Mouse (Mus musculus): ENCODE measurements around the gene Dnaaf2. TPM values are rescaled to one million over a fixed set of nuclear protein-coding genes. Genes with fewer than 3 reads are reported as not detected.
"Not testable (repeated sequence)": the region's sequence is repeated elsewhere in the genome, so short reads cannot be mapped to it uniquely, and the experiment has no call there.

The Dnaaf2 gene
- polyA plus RNA-seq, 1 experiment from 2014 or later, result 11.3 TPM

DNA sequence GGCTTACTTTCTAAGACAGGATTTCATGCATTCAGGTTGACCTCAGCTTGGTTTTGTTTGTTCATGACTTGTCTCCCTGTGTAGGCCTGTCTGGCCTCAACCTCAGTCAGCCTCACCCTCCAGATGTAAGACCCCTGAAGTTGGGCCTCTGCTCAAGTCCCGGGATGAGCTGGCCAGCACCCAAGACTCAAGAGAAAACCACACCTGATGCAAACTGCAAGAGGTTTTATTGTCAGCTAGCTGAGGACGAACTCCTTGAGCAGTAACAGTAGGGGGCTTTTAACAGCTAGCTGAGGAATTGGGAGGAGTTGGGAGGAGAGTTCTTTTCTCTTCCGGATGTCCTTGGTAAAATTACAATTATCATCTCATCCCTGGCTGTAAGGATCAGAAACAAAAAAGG lies 20.7 kb downstream of the Dnaaf2 start:
- no peak for ATAC-seq (ENCODE audit: insufficient read depth)
- Histone ChIP-seq H3K9ac (no peak overlapping the region), H3K4me2 (no peak overlapping the region), H3K27me3 (ENCODE audit: insufficient read depth, low read length) (no peaks in the 10 kb centered on the region), H3K27ac (ENCODE audit: low read depth) (no peak overlapping the region), H3K4me1 (ENCODE audit: insufficient read depth) (no peaks in the 10 kb centered on the region), H3K9me3 (ENCODE audit: low read depth, low read length) (no peaks in the 10 kb centered on the region), H3K36me3 (ENCODE audit: insufficient read depth) (peaks cover 40% of the 10 kb centered on the region), H3K4me3 (ENCODE audit: low read depth, low read length) (no peak overlapping the region)
- no peak for TF ChIP-seq CTCF (IDR thresholded peaks at IDR 0.05; ENCODE audit: low read depth)
- WGBS, result 84% methylated on average over 3 of the region's 3 CpGs
- no peak for DNase-seq

DNA sequence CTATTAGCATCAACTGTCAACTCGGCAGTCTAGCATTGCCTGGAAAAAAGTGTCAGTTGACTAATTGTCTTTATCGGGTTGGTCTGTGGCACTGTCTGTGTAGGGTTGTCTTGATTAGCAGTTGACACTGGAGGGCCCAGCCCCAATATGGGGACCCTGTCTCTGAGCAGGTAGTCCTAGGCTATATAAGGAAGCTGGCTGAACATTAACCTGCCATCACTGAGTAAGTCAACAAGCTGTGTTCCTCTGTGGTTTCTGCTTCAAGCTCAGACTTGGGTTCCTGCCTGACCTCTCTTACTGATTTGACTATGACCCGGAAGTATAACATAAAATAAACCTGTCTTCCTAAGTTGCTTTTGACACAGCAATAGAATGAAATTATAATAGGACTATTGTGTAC lies 22.3 kb downstream of the Dnaaf2 start:
- peaks cover 42% of the 10 kb centered on the region for H3K36me3 ChIP-seq (ENCODE audit: insufficient read depth)
- 84% methylated on average over 3 of the region's 3 CpGs for WGBS

GRCm38 (mm10) chr12:69171307-69171706 lies 26.9 kb downstream of the Dnaaf2 start:
- H3K27me3 ChIP-seq (ENCODE audit: insufficient read depth, low read length), result no peaks in the 10 kb centered on the region
- TF ChIP-seq CTCF (IDR thresholded peaks at IDR 0.05; ENCODE audit: low read depth), result no peak
- WGBS, result 89% methylated on average over 2 of the region's 2 CpGs
- H3K9me3 ChIP-seq (ENCODE audit: low read depth, low read length), result no peaks in the 10 kb centered on the region
- no peak overlapping the region for H3K27ac ChIP-seq (ENCODE audit: low read depth)
- ATAC-seq (ENCODE audit: insufficient read depth), result no peak
- H3K4me2 ChIP-seq, result no peak overlapping the region
- no peak for DNase-seq
- no peak overlapping the region for H3K9ac ChIP-seq
- peaks cover 30% of the 10 kb centered on the region for H3K36me3 ChIP-seq (ENCODE audit: insufficient read depth)
- H3K4me3 ChIP-seq (ENCODE audit: low read depth, low read length), result no peak overlapping the region
- H3K4me1 ChIP-seq (ENCODE audit: insufficient read depth), result peaks cover 5% of the 10 kb centered on the region

More for the DNA sequence above, 22.3 kb downstream of the Dnaaf2 start:
- ATAC-seq (ENCODE audit: insufficient read depth) (no peak), DNase-seq (no peak)
- H3K4me2 ChIP-seq, result no peak overlapping the region
- H3K9me3 ChIP-seq (ENCODE audit: low read depth, low read length), result no peaks in the 10 kb centered on the region
- H3K4me1 ChIP-seq (ENCODE audit: insufficient read depth), result no peaks in the 10 kb centered on the region
- TF ChIP-seq CTCF (IDR thresholded peaks at IDR 0.05; ENCODE audit: low read depth), result no peak
- no peaks in the 10 kb centered on the region for H3K27me3 ChIP-seq (ENCODE audit: insufficient read depth, low read length)
- H3K4me3 ChIP-seq (ENCODE audit: low read depth, low read length), result no peak overlapping the region
- H3K27ac ChIP-seq (ENCODE audit: low read depth), result no peak overlapping the region
- no peak overlapping the region for H3K9ac ChIP-seq

GRCm38 (mm10) chr12:69168461-69169106 lies 29.6 kb downstream of the Dnaaf2 start, which contains the start of gene Lrr1:
Gene Lrr1, plus strand, starts transcription at chr12:69168814.
- H3K4me3 ChIP-seq (ENCODE audit: low read depth, low read length), result peak within 1 kb of the TSS; percentile 81
- peak within 1 kb of the TSS; percentile 65 for H3K27ac ChIP-seq (ENCODE audit: low read depth)
- WGBS, result under 1% methylated on average over 40 of the region's 40 CpGs
- H3K27me3 ChIP-seq (ENCODE audit: insufficient read depth, low read length), result no peaks in the 10 kb centered on the region
- no peak for TF ChIP-seq CTCF (IDR thresholded peaks at IDR 0.05; ENCODE audit: low read depth)
- peak; percentile 91 for DNase-seq
- peak within 1 kb of the TSS; percentile 71 for H3K9ac ChIP-seq
- H3K4me2 ChIP-seq, result peak within 1 kb of the TSS; percentile 86
- peak; percentile 96 for ATAC-seq (ENCODE audit: insufficient read depth)
- peaks cover 10% of the 10 kb centered on the region for H3K36me3 ChIP-seq (ENCODE audit: insufficient read depth)
- H3K9me3 ChIP-seq (ENCODE audit: low read depth, low read length), result no peaks in the 10 kb centered on the region
- peaks cover 5% of the 10 kb centered on the region for H3K4me1 ChIP-seq (ENCODE audit: insufficient read depth)

GRCm38 (mm10) chr12:69167656-69168460 lies 30.4 kb downstream of the Dnaaf2 start:
- Histone ChIP-seq H3K27me3 (ENCODE audit: insufficient read depth, low read length) (no peaks in the 10 kb centered on the region), H3K4me3 (ENCODE audit: low read depth, low read length) (peak overlapping the region; percentile 81), H3K9ac (peak overlapping the region; percentile 71), H3K36me3 (ENCODE audit: insufficient read depth) (peaks cover 10% of the 10 kb centered on the region), H3K9me3 (ENCODE audit: low read depth, low read length) (no peaks in the 10 kb centered on the region), H3K4me2 (peak overlapping the region; percentile 86), H3K4me1 (ENCODE audit: insufficient read depth) (peaks cover 5% of the 10 kb centered on the region), H3K27ac (ENCODE audit: low read depth) (no peak overlapping the region; the same call in 1 of the 2 replicates)
- ATAC-seq (ENCODE audit: insufficient read depth) (peak; percentile 57), DNase-seq (no peak)
- no peak for TF ChIP-seq CTCF (IDR thresholded peaks at IDR 0.05; ENCODE audit: low read depth)
- 8% methylated on average over 18 of the region's 18 CpGs for WGBS

DNA sequence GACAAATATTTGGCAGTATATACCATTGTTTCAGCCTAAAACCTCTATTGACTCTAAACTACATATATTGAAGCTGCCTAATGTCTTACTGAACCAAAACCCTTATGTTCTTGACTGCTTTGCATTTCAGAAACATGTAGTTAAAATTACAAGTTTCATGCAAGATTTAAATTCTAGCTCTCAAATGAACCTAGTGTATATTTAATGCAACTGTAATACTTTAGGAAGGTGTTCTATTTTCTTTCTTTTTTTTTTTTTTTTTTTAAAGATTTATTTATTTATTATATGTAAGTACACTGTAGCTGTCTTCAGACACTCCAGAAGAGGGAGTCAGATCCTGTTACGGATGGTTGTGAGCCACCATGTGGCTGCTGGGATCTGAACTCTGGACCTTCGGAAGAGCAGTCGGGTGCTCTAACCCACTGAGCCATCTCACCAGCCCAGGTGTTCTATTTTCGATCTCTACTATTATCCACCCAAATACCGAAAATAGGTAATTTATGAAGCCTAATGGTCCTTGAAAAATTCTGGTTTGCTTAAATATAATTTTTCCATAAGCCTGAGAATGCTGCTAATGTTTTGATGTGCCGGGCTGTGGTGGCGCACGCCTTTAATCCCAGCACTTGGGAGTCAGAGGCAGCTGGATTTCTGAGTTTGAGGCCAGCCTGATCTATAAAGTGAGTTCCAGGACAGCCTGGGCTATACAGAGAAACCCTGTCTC lies 31.2 kb downstream of the Dnaaf2 start:
- H3K4me3 ChIP-seq (ENCODE audit: low read depth, low read length); H3K27me3 ChIP-seq (ENCODE audit: insufficient read depth, low read length); DNase-seq; H3K4me2 ChIP-seq; ATAC-seq (ENCODE audit: insufficient read depth); H3K9me3 ChIP-seq (ENCODE audit: low read depth, low read length); H3K36me3 ChIP-seq (ENCODE audit: insufficient read depth); H3K9ac ChIP-seq; H3K4me1 ChIP-seq (ENCODE audit: insufficient read depth); H3K27ac ChIP-seq (ENCODE audit: low read depth): not testable (repeated sequence)
- 66% methylated on average over 8 of the region's 8 CpGs for WGBS

DNA sequence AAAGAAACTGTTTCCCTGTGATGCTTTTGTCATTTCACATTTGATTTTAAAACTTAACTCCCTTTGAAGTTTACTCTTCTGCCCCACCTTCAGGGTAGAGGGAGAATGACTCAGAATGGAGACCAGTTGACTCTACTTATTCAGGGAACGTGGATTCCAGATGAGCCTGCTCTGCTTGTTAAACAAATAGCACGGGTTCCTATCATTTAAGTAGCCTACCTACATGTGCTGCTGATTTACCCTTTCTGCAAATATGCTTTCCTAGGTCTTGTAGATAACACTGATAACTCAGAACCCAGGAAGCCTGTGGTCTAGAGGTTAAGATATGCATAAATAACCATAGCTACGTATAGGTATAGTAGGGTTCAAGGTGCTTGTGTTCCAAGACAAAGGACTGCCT lies 33.3 kb downstream of the Dnaaf2 start:
- no peak overlapping the region for H3K9ac ChIP-seq
- ATAC-seq (ENCODE audit: insufficient read depth) (no peak), DNase-seq (no peak)
- no peak for TF ChIP-seq CTCF (IDR thresholded peaks at IDR 0.05; ENCODE audit: low read depth)
- H3K27ac ChIP-seq (ENCODE audit: low read depth), result no peak overlapping the region
- no peak overlapping the region for H3K4me3 ChIP-seq (ENCODE audit: low read depth, low read length)
- H3K4me2 ChIP-seq, result no peak overlapping the region
- peaks cover 2% of the 10 kb centered on the region for H3K4me1 ChIP-seq (ENCODE audit: insufficient read depth)
- no peaks in the 10 kb centered on the region for H3K27me3 ChIP-seq (ENCODE audit: insufficient read depth, low read length)
- no peaks in the 10 kb centered on the region for H3K36me3 ChIP-seq (ENCODE audit: insufficient read depth)
- WGBS, result 30% methylated on average over 3 of the region's 3 CpGs
- no peaks in the 10 kb centered on the region for H3K9me3 ChIP-seq (ENCODE audit: low read depth, low read length)

GRCm38 (mm10) chr12:69163586-69163985 lies 34.6 kb downstream of the Dnaaf2 start:
- H3K4me1 ChIP-seq (ENCODE audit: insufficient read depth); ATAC-seq (ENCODE audit: insufficient read depth); H3K27me3 ChIP-seq (ENCODE audit: insufficient read depth, low read length); H3K9ac ChIP-seq; H3K9me3 ChIP-seq (ENCODE audit: low read depth, low read length); H3K36me3 ChIP-seq (ENCODE audit: insufficient read depth); H3K27ac ChIP-seq (ENCODE audit: low read depth); H3K4me3 ChIP-seq (ENCODE audit: low read depth, low read length); DNase-seq; H3K4me2 ChIP-seq: not testable (repeated sequence)
- WGBS, result 84% methylated on average over 4 of the region's 4 CpGs

- not testable (repeated sequence) for ATAC-seq (ENCODE audit: insufficient read depth)
Measured at GRCm38 (mm10) chr12:69160677-69161076, 37.6 kb downstream of the Dnaaf2 start.

More at GRCm38 (mm10) chr12:69160677-69161076, 37.6 kb downstream of the Dnaaf2 start:
- not testable (repeated sequence) for DNase-seq; H3K27ac ChIP-seq (ENCODE audit: low read depth); H3K4me3 ChIP-seq (ENCODE audit: low read depth, low read length); H3K9me3 ChIP-seq (ENCODE audit: low read depth, low read length); H3K4me1 ChIP-seq (ENCODE audit: insufficient read depth); H3K4me2 ChIP-seq; H3K9ac ChIP-seq; H3K27me3 ChIP-seq (ENCODE audit: insufficient read depth, low read length)
- 69% methylated on average over 2 of the region's 2 CpGs for whole genome bisulfite sequencing
- peaks cover 23% of the 10 kb centered on the region for H3K36me3 ChIP-seq (ENCODE audit: insufficient read depth)
